Mouse (Mus musculus) liver, postnatal 0 days (tissue): Measurements from ENCODE around the gene Slc35f6.

Experiments
- CTCF ChIP-seq: sonication (generic); IDR thresholded peaks from 2 replicates; pipeline ENCODE4 v1.5.1; 2016; ENCODE audit warnings: antibody characterized with exemption, low read depth
- EP300 ChIP-seq: IDR thresholded peaks from 2 replicates; pipeline ENCODE4 v1.6.1; 2016; ENCODE audit warnings: antibody characterized with exemption, low read depth, mild to moderate bottlenecking

DNA sequence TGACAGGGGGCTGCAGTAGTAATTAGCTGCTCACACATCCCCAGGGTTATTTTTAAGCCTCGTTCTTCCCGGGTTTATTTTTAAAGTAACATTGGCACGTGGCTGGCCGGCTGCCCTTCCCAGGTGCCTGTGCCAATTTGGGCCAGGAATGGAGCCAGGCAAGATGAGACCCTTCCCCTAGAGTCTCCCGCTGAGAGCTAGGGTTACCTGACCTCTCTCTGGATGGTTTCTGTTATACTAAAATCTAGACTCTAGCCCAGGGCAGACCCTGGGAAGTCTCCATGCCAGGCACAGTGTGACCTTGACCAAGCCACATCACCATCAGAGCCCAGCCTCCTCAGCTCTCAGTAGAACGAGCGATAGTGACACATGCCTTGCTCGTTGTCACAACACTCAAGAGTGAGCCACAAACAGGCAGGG is 43.0 kb upstream of the Slc35f6 start:
- TF ChIP-seq EP300 (no peak), CTCF (no peak)
